ENCODE assay signal across 23 mouse cellular contexts in the genomic region with DNA sequence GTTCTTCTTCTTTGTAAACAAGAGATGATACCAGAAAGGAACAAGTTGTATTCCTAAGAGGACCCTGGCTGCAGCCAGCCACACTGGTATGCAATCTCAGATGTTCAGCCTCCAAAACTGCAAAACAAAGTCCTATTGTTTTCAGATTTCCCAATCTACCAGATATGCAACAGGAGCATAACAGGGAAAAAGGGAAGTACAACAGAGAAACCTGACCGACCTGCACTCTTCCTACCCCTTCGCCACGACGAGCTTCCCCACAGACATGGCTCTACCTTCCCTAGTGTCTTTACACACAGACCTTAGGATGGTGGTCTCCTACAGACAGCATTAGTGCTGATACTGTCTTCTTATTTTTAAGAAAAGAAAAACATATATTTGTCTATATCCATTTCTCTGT.
DNase-seq lines count a peak whose midpoint lies in the region; ATAC-seq lines count a peak whose summit lies in the region.
"Had no signal": no experiment of that assay in that cellular context is flagged by ENCODE, and none has a peak within 500 bp of the region (broad histone marks: within the 10 kb centered on the region; RNA-seq: fewer than 3 reads in every experiment).

No protein-coding gene starts in this region.

- intact Hi-C loops in heart, postnatal 25 days (cut with DNase I) = loop anchor here (5.0 kb wide), 1 partner anchor 33 kb away; no protein-coding TSS in a partner anchor
- intact Hi-C loops in left cerebral cortex, postnatal 10 days (cut with DNase I) = no loop called here

- no peak for ATAC-seq in lung, embryonic 15.5 days (ENCODE audit: borderline replicate concordance, extremely low read depth, low FRiP score, low TSS enrichment)
- ATAC-seq in intestine, embryonic 14.5 days (replicated peaks; ENCODE audit: low FRiP score, low TSS enrichment, low read depth) = no peak
- peak; percentile 44 for ATAC-seq in megakaryocyte progenitor cell, adult 5-6 weeks (replicated peaks; ENCODE audit: poor library complexity)
- ATAC-seq: activated CD4-positive, CD25-positive, alpha-beta regulatory T cell, adult 4 months; forebrain, embryonic 14.5 days had no signal

- no peak overlapping the region for H3K27ac ChIP-seq in heart, embryonic 10.5 days
- H3K27ac ChIP-seq in lung, embryonic 15.5 days = peak overlapping the region; percentile 72
- H3K27ac ChIP-seq in intestine, embryonic 14.5 days (ENCODE audit: low read depth) = 0 out of 2 replicates have a peak overlapping the region, but pooled peaks have one; percentile 7
- H3K27ac ChIP-seq: embryonic facial prominence, embryonic 13.5 days; hindbrain, embryonic 14.5 days; liver, embryonic 15.5 days had no signal

- WGBS in heart, embryonic 10.5 days = 73% methylated on average over 4 of the region's 4 CpGs
- WGBS in lung, embryonic 15.5 days = 49% methylated on average over 4 of the region's 4 CpGs
- WGBS in intestine, embryonic 14.5 days = 73% methylated on average over 4 of the region's 4 CpGs

- DNase-seq in heart, embryonic 10.5 days (ENCODE audit: low spot score) = peak; percentile 61
- DNase-seq in heart, postnatal 25 days (ENCODE audit: low spot score) = no peak
- DNase-seq in lung, postnatal 36 days = no peak
- DNase-seq in intestine, embryonic 14.5 days (ENCODE audit: low spot score) = no peak
- no peak for DNase-seq in left cerebral cortex, postnatal 10 days (ENCODE audit: extremely low spot score in 1 of 2, low spot score in 2 of 2)
- DNase-seq in thymus, postnatal 10 days (ENCODE audit: low spot score in 2 of 2) = no peak
- DNase-seq: adrenal gland, postnatal 10 days; cerebellum, adult 9-10 months; gastrocnemius, postnatal 25 days; heart, postnatal 36 days; layer of hippocampus, adult 9-11 months; thymus, postnatal 4 days had no signal

- H3K36me3 ChIP-seq in heart, embryonic 10.5 days = no peaks in the 10 kb centered on the region
- no peaks in the 10 kb centered on the region for H3K36me3 ChIP-seq in lung, embryonic 15.5 days
- H3K36me3 ChIP-seq in intestine, embryonic 14.5 days (ENCODE audit: control insufficient read depth, insufficient read depth, low read length) = no peaks in the 10 kb centered on the region
- H3K36me3 ChIP-seq: embryonic facial prominence, embryonic 13.5 days; G1E; heart, embryonic 12.5 days; limb, embryonic 13.5 days; liver, embryonic 15.5 days; midbrain, embryonic 10.5 days had no signal

- peaks cover 44% of the 10 kb centered on the region for H3K4me1 ChIP-seq in heart, embryonic 10.5 days
- H3K4me1 ChIP-seq in lung, embryonic 15.5 days = peaks cover 53% of the 10 kb centered on the region
- H3K4me1 ChIP-seq in intestine, embryonic 14.5 days (replicated peaks; ENCODE audit: control insufficient read depth, insufficient read depth, low read length) = peaks cover 34% of the 10 kb centered on the region

- H3K9ac ChIP-seq in lung, embryonic 15.5 days = no peak overlapping the region
- H3K9ac ChIP-seq in intestine, embryonic 14.5 days (ENCODE audit: low read length) = no peak overlapping the region
- H3K9ac ChIP-seq: embryonic facial prominence, embryonic 13.5 days; heart, embryonic 12.5 days; hindbrain, embryonic 14.5 days; limb, embryonic 13.5 days; liver, embryonic 15.5 days had no signal

- H3K4me3 ChIP-seq in heart, embryonic 10.5 days = no peak overlapping the region
- no peak overlapping the region for H3K4me3 ChIP-seq in lung, embryonic 15.5 days
- no peak overlapping the region for H3K4me3 ChIP-seq in intestine, embryonic 14.5 days (ENCODE audit: low read depth, low read length)
- H3K4me3 ChIP-seq: embryonic facial prominence, embryonic 13.5 days; heart, embryonic 12.5 days; limb, embryonic 13.5 days; liver, embryonic 15.5 days; midbrain, embryonic 10.5 days had no signal

- H3K27me3 ChIP-seq in heart, embryonic 10.5 days (ENCODE audit: insufficient read depth, poor library complexity, severe bottlenecking) = no peaks in the 10 kb centered on the region
- no peaks in the 10 kb centered on the region for H3K27me3 ChIP-seq in lung, embryonic 15.5 days
- H3K27me3 ChIP-seq in intestine, embryonic 14.5 days (replicated peaks; ENCODE audit: control insufficient read depth, insufficient read depth, low read length) = no peaks in the 10 kb centered on the region
- H3K27me3 ChIP-seq: embryonic facial prominence, embryonic 13.5 days; heart, embryonic 12.5 days; limb, embryonic 13.5 days; liver, embryonic 15.5 days had no signal

- no peaks in the 10 kb centered on the region for H3K9me3 ChIP-seq in heart, embryonic 10.5 days
- H3K9me3 ChIP-seq in lung, embryonic 15.5 days = no peaks in the 10 kb centered on the region
- H3K9me3 ChIP-seq in intestine, embryonic 14.5 days (ENCODE audit: control insufficient read depth, low read length) = no peaks in the 10 kb centered on the region
- H3K9me3 ChIP-seq: embryonic facial prominence, embryonic 13.5 days; heart, embryonic 12.5 days; limb, embryonic 13.5 days; liver, embryonic 15.5 days; midbrain, embryonic 10.5 days had no signal

- no peak overlapping the region for H3K4me2 ChIP-seq in lung, embryonic 15.5 days
- H3K4me2 ChIP-seq in intestine, embryonic 14.5 days (ENCODE audit: low read length) = no peak overlapping the region
- H3K4me2 ChIP-seq: embryonic facial prominence, embryonic 13.5 days; heart, embryonic 12.5 days; hindbrain, embryonic 14.5 days; limb, embryonic 13.5 days; liver, embryonic 15.5 days had no signal
